9 mouse cellular contexts compared by ENCODE assay signal in the genomic region with DNA sequence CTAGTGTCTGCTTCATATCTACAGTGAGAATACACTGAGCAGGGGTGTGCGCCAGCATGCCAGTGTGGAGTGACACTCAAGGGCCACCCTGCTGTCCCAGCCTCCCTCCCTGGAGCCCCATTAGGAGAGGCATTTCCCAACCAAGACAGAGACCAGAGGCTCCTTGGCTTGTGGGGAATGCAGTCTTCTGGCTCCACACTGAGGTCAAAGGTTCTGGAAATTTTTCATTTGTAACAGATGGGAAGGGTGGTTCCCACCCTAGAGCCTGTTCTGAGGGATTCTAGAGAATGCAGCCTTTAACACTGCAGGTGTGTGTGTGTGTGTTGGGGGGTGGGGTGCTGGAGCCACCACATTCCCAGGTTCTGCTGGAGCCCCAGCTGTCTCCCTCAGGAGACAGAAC. TPM values are rescaled to one million over a fixed set of nuclear protein-coding genes. Genes with fewer than 3 reads are reported as not detected.
DNase-seq lines count a peak whose midpoint lies in the region; ATAC-seq and TF ChIP-seq lines count a peak whose summit lies in the region.
"Had no signal": no experiment of that assay in that cellular context is flagged by ENCODE, and none has a peak within 500 bp of the region (broad histone marks: within the 10 kb centered on the region; RNA-seq: fewer than 3 reads in every experiment).

No protein-coding gene starts in this region.

- H3K27me3 ChIP-seq in liver, adult 2 months (ENCODE audit: control insufficient read depth, insufficient read depth, low read length): no peaks in the 10 kb centered on the region
- H3K27me3 ChIP-seq in intestine, postnatal 0 days (replicated peaks; ENCODE audit: control insufficient read depth, insufficient read depth, low read length): no peaks in the 10 kb centered on the region
- no peaks in the 10 kb centered on the region for H3K27me3 ChIP-seq in limb, embryonic 14.5 days (ENCODE audit: control insufficient read depth, insufficient read depth, low read length)
- no peaks in the 10 kb centered on the region for H3K27me3 ChIP-seq in stomach, postnatal 0 days (ENCODE audit: control insufficient read depth, insufficient read depth, low read length)
- 0 out of 2 replicates have a peak, but pooled peaks cover 3% of the 10 kb centered on the region for H3K27me3 ChIP-seq in hindbrain, embryonic 13.5 days

- H3K27ac ChIP-seq in liver, adult 2 months (replicated peaks; ENCODE audit: insufficient read depth, low read depth, low read length): peak overlapping the region; percentile 94
- no peak overlapping the region for H3K27ac ChIP-seq in intestine, postnatal 0 days (ENCODE audit: low read depth, low read length)
- no peak overlapping the region for H3K27ac ChIP-seq in limb, embryonic 14.5 days (replicated peaks; ENCODE audit: low read depth, low read length)
- peak overlapping the region; percentile 61; the same call in 1 of the 2 replicates for H3K27ac ChIP-seq in stomach, postnatal 0 days (replicated peaks)
- no peak overlapping the region for H3K27ac ChIP-seq in hindbrain, embryonic 13.5 days

- H3K36me3 ChIP-seq in liver, adult 2 months (ENCODE audit: control insufficient read depth, insufficient read depth, low read length): peaks cover 6% of the 10 kb centered on the region; the same call in 1 of the 2 replicates
- H3K36me3 ChIP-seq in intestine, postnatal 0 days (ENCODE audit: control insufficient read depth, insufficient read depth): no peaks in the 10 kb centered on the region
- H3K36me3 ChIP-seq in limb, embryonic 14.5 days (ENCODE audit: control insufficient read depth, insufficient read depth, low read length): no peaks in the 10 kb centered on the region
- no peaks in the 10 kb centered on the region for H3K36me3 ChIP-seq in stomach, postnatal 0 days (ENCODE audit: control insufficient read depth, insufficient read depth, low read length)
- no peaks in the 10 kb centered on the region for H3K36me3 ChIP-seq in hindbrain, embryonic 13.5 days

- no peak for DNase-seq in liver, adult 2 months (ENCODE audit: extremely low read depth, low read depth, low spot score)
- no peak for DNase-seq in liver
- DNase-seq in limb, embryonic 14.5 days (ENCODE audit: low spot score): no peak
- no peak for DNase-seq in stomach, postnatal 0 days (ENCODE audit: low spot score)
- no peak for DNase-seq in right cerebral cortex, adult 18-20 months
- DNase-seq in gastrocnemius, postnatal 14 days: no peak

- no peaks in the 10 kb centered on the region for H3K9me3 ChIP-seq in intestine, postnatal 0 days (ENCODE audit: control insufficient read depth)
- no peaks in the 10 kb centered on the region for H3K9me3 ChIP-seq in limb, embryonic 14.5 days (ENCODE audit: control insufficient read depth, low read length)
- H3K9me3 ChIP-seq in stomach, postnatal 0 days (ENCODE audit: control insufficient read depth, low read length): no peaks in the 10 kb centered on the region
- no peaks in the 10 kb centered on the region for H3K9me3 ChIP-seq in hindbrain, embryonic 13.5 days

- no peak overlapping the region for H3K4me3 ChIP-seq in liver, adult 2 months (ENCODE audit: insufficient read depth, low read depth, low read length)
- H3K4me3 ChIP-seq in intestine, postnatal 0 days (ENCODE audit: low read depth, low read length): no peak overlapping the region
- H3K4me3 ChIP-seq in limb, embryonic 14.5 days (replicated peaks; ENCODE audit: low read length): no peak overlapping the region
- H3K4me3 ChIP-seq in stomach, postnatal 0 days (ENCODE audit: low read depth, low read length): no peak overlapping the region
- H3K4me3 ChIP-seq in hindbrain, embryonic 13.5 days: no peak overlapping the region

- 48% methylated on average over 1 of the region's 1 CpGs for WGBS in liver, adult 2 months
- WGBS in intestine, postnatal 0 days: 65% methylated on average over 1 of the region's 1 CpGs
- WGBS in limb, embryonic 14.5 days: 80% methylated on average over 1 of the region's 1 CpGs
- WGBS in stomach, postnatal 0 days: 74% methylated on average over 1 of the region's 1 CpGs
- 95% methylated on average over 1 of the region's 1 CpGs for WGBS in hindbrain, embryonic 13.5 days

- no peak overlapping the region for H3K4me2 ChIP-seq in intestine, postnatal 0 days (replicated peaks; ENCODE audit: low read depth)
- H3K4me2 ChIP-seq in limb, embryonic 14.5 days (replicated peaks; ENCODE audit: low read depth, low read length, severe bottlenecking): no peak overlapping the region
- H3K4me2 ChIP-seq in stomach, postnatal 0 days (replicated peaks; ENCODE audit: low read depth): no peak overlapping the region
- no peak overlapping the region for H3K4me2 ChIP-seq in hindbrain, embryonic 13.5 days

- peak overlapping the region; percentile 59 for H3K9ac ChIP-seq in liver, adult 2 months (ENCODE audit: low read depth, low read length)
- H3K9ac ChIP-seq in intestine, postnatal 0 days (ENCODE audit: low read depth, low read length): no peak overlapping the region
- H3K9ac ChIP-seq in limb, embryonic 14.5 days (ENCODE audit: low read depth, low read length, severe bottlenecking): no peak overlapping the region
- no peak overlapping the region for H3K9ac ChIP-seq in stomach, postnatal 0 days (ENCODE audit: low read length)
- H3K9ac ChIP-seq in hindbrain, embryonic 13.5 days: no peak overlapping the region

- peaks cover 68% of the 10 kb centered on the region for H3K4me1 ChIP-seq in liver, adult 2 months (ENCODE audit: control insufficient read depth, insufficient read depth, low read length)
- H3K4me1 ChIP-seq in intestine, postnatal 0 days (replicated peaks; ENCODE audit: control insufficient read depth, insufficient read depth, low read length): peaks cover 4% of the 10 kb centered on the region; the same call in 1 of the 2 replicates
- peaks cover 14% of the 10 kb centered on the region for H3K4me1 ChIP-seq in limb, embryonic 14.5 days (ENCODE audit: control insufficient read depth, insufficient read depth, low read length)
- peaks cover 7% of the 10 kb centered on the region for H3K4me1 ChIP-seq in stomach, postnatal 0 days (replicated peaks; ENCODE audit: control insufficient read depth, insufficient read depth)
- H3K4me1 ChIP-seq in hindbrain, embryonic 13.5 days (replicated peaks): 0 out of 2 replicates have a peak, but pooled peaks cover 5% of the 10 kb centered on the region

- intact Hi-C loops in gastrocnemius, postnatal 14 days (cut with DNase I; ENCODE audit: low total_unique reads): no loop called here

- no peak for TF ChIP-seq CTCF in liver, adult 2 months (IDR thresholded peaks at IDR 0.05; ENCODE audit: low read depth, low read length)
- TF ChIP-seq CTCF in intestine, postnatal 0 days (IDR thresholded peaks at IDR 0.05; ENCODE audit: low read depth): no peak
- TF ChIP-seq CTCF in stomach, postnatal 0 days (IDR thresholded peaks at IDR 0.05; ENCODE audit: low read depth): no peak

- TF ChIP-seq EP300 in stomach, postnatal 0 days (optimal IDR thresholded peaks at IDR 0.05): no peak

- peak; percentile 33; the same call in 1 of the 2 replicates for ATAC-seq in intestine, postnatal 0 days
- peak; percentile 44 for ATAC-seq in limb, embryonic 14.5 days (ENCODE audit: low FRiP score, low read depth)
- peak; percentile 35; the same call in 1 of the 2 replicates for ATAC-seq in stomach, postnatal 0 days (ENCODE audit: low FRiP score, low TSS enrichment)
- no peak for ATAC-seq in hindbrain, embryonic 13.5 days (ENCODE audit: low FRiP score)

- H3K79me2 ChIP-seq in liver, adult 2 months (ENCODE audit: control insufficient read depth, insufficient read depth, low read length): peaks cover 5% of the 10 kb centered on the region

- TF ChIP-seq POLR2A in liver, adult 2 months (IDR thresholded peaks at IDR 0.05; ENCODE audit: extremely low read depth, insufficient read depth, low read length): no peak
- no peak for TF ChIP-seq POLR2A in limb, embryonic 14.5 days (IDR thresholded peaks at IDR 0.05; ENCODE audit: borderline replicate concordance, extremely low read depth, insufficient read depth, insufficient read length)

RNA-seq across cellular contexts. Expression of gene C130074G19Rik, which starts 11.5 kb away (rescaled TPM):
- 84.6 and 88.6 TPM in 2 replicates for total RNA-seq in liver, adult 2 months (2014; rRNA removed)
- polyA plus RNA-seq in liver, adult 2 months (2012; rRNA removed): 56.3 and 68.3 TPM in 2 replicates
- polyA plus RNA-seq in intestine, postnatal 0 days (2015; fragmentation: Nextera tagmentation; extraction: Ambion mirVana): 6.3 and 6.4 TPM in 2 replicates
- 7.3 and 9.7 TPM in 2 replicates for polyA plus RNA-seq in limb, embryonic 14.5 days (2012; rRNA removed)
- polyA plus RNA-seq in limb, embryonic 14.5 days (2014; fragmentation: Nextera tagmentation; extraction: Ambion mirVana): 1.8 TPM in 2 replicates
- 1.9 TPM in 2 replicates for polyA plus RNA-seq in stomach, postnatal 0 days (2015; fragmentation: Nextera tagmentation; extraction: Ambion mirVana)
- total RNA-seq in gastrocnemius, postnatal 14 days (2021): 10 to 100 TPM; 25.9 to 31.8 TPM
- polyA plus RNA-seq in hindbrain, embryonic 13.5 days (2015; fragmentation: Nextera tagmentation; extraction: Ambion mirVana): 1.1 and 1.2 TPM in 2 replicates
- total RNA-seq: granulocyte monocyte progenitor cell, adult 5-6 weeks had no signal

RNA-seq across cellular contexts. Expression of gene Marc2, which starts 25.3 kb away (rescaled TPM):
- total RNA-seq in liver, adult 2 months (2014; rRNA removed): 563 and 653 TPM in 2 replicates
- 365 and 397 TPM in 2 replicates for polyA plus RNA-seq in liver, adult 2 months (2012; rRNA removed)
- 555 and 620 TPM in 2 replicates for polyA plus RNA-seq in intestine, postnatal 0 days (2015; fragmentation: Nextera tagmentation; extraction: Ambion mirVana)
- polyA plus RNA-seq in limb, embryonic 14.5 days (2012; rRNA removed): 59.9 and 68.7 TPM in 2 replicates
- polyA plus RNA-seq in limb, embryonic 14.5 days (2014; fragmentation: Nextera tagmentation; extraction: Ambion mirVana): 232 and 239 TPM in 2 replicates
- polyA plus RNA-seq in stomach, postnatal 0 days (2015; fragmentation: Nextera tagmentation; extraction: Ambion mirVana): 197 and 217 TPM in 2 replicates
- total RNA-seq in gastrocnemius, postnatal 14 days (2021): 100 to 1,000 TPM; 136 to 145 TPM
- polyA plus RNA-seq in hindbrain, embryonic 13.5 days (2015; fragmentation: Nextera tagmentation; extraction: Ambion mirVana): 110 and 119 TPM in 2 replicates

Comparison
In these comparisons a context has a peak if more than half of its experiments do, and no peak if none do; other contexts are left out.
1. H3K27ac ChIP-seq: peak in liver, adult 2 months (single experiment) and stomach, postnatal 0 days (single experiment); none in intestine, postnatal 0 days (single experiment), limb, embryonic 14.5 days (single experiment) and hindbrain, embryonic 13.5 days (single experiment).